Mouse (Mus musculus): Measurements from ENCODE around the gene Shank2. TPM values are rescaled to one million over a fixed set of nuclear protein-coding genes. Genes with fewer than 3 reads are reported as not detected.

Gene Shank2
- total RNA-seq, 2 experiments from 2014 or later: 0.11 to 0.12 TPM

GRCm38 (mm10) chr7:144029246-144029645 is 27.5 kb downstream of the Shank2 start:
- no peak for DNase-seq (ENCODE audit: low spot score)

GRCm38 (mm10) chr7:144030796-144031195 is 29.1 kb downstream of the Shank2 start:
- no peak for DNase-seq (ENCODE audit: low spot score)

GRCm38 (mm10) chr7:144031611-144032010 is 29.9 kb downstream of the Shank2 start:
- no peak for DNase-seq (ENCODE audit: low spot score)

GRCm38 (mm10) chr7:144037541-144037940 is 35.8 kb downstream of the Shank2 start:
- DNase-seq (ENCODE audit: low spot score): no peak

GRCm38 (mm10) chr7:144037966-144038669 is 36.4 kb downstream of the Shank2 start:
- DNase-seq (ENCODE audit: low spot score): peak; percentile 3

GRCm38 (mm10) chr7:144038741-144039140 is 37.0 kb downstream of the Shank2 start:
- no peak for DNase-seq (ENCODE audit: low spot score)

GRCm38 (mm10) chr7:144040328-144040727 is 38.6 kb downstream of the Shank2 start:
- no peak for DNase-seq (ENCODE audit: low spot score)

- no peak for DNase-seq (ENCODE audit: low spot score)
These were observed 50.3 kb downstream of the Shank2 start for GRCm38 (mm10) chr7:144052076-144052475.

DNA sequence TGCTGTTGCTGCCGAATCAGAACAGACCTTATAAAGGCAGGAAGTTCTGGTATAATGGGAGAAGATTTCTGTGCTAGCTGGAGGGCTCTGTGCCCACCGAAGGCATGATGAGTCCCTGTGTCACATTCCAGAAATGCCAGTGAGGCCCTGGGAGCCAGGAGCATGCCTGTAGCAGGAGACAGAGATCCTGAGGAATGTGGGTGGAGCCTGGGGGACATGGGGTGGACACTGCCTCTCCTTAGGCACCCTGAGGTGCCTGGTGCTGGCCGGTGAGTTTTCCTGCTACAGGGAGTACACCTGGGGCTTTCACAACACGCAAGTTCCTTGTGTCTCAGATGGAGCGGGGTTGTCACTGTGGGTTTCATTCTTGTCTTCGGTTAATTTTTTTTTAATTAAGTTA is 53.5 kb downstream of the Shank2 start:
- no peak for DNase-seq (ENCODE audit: low spot score)

DNA sequence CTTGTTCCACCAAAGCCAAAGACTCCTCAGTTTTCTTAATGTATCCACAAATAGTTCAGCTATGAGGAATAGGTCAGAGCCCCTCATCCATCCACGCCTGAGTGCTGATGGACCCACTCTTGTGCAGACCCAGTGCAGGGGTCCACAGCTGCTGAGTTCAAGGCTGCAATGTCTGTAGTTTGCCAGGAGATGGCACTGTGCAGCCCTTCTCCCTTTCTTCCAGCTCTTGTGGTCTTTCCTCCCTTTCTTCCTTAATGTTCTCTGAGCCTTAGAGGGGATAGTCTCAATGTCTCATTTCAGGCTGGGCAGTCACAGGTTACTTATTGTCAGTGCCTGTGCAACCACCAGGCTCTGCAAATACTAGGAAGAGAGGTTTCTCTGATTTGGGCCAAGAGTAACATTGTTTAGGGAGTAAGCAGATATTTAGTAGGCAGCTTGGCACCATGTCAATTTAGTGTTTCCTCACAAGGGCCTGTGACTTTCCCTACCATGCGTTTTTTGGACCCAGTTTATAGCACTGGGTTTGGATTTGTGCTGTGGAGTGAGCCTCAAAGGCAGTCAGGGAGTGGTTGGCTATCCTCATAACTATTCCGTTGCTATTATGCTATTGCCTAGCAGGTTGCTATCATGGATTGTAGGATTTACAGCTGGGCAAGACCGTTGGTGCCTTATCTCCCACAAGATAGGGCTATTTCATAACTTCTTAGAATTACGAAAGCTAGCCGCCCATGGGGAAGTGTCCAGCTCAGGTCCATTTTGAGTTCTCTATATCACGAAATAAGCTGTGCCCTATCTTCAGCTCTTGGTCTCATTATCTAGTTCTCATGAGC is 54.2 kb downstream of the Shank2 start:
- DNase-seq (ENCODE audit: low spot score): no peak

DNA sequence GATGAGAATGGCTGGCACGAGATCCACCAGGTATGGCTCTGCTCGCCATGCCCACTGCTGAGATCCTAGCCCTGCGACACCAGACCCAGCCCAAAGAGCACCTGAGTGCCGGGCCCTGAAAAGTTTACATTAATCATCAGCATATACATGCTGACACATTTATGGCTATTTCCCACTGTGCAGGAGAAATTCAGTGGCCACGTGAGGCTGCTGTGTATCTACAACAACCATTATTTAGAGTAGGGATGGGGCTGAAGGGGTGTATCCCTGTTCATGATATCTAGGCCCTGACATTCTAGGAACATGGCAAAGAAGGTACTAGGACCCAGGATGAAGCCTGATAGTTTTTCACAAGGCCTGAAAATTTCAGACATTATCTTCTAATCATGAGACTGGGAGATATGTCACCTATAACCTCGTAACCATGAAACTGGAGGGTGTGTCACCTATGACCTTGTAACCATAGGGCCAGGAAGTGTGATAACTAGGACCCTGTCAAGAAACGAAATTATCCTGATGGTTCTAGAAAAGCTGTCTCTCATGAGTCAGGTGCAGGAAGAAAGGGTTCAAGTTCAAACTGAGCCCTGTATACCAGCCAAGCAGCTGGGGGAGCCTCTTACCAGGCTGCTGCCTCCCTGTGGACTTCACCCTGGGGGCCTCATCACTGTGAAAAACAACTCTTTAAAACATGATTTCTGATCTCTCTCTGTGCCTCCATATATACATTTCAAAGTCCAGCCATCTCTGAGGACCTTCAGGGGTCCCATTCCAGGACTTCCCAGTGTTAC is 68.6 kb downstream of the Shank2 start:
- DNase-seq (ENCODE audit: low spot score): no peak

GRCm38 (mm10) chr7:144072219-144072618 is 70.5 kb downstream of the Shank2 start:
- DNase-seq (ENCODE audit: low spot score): no peak

DNA sequence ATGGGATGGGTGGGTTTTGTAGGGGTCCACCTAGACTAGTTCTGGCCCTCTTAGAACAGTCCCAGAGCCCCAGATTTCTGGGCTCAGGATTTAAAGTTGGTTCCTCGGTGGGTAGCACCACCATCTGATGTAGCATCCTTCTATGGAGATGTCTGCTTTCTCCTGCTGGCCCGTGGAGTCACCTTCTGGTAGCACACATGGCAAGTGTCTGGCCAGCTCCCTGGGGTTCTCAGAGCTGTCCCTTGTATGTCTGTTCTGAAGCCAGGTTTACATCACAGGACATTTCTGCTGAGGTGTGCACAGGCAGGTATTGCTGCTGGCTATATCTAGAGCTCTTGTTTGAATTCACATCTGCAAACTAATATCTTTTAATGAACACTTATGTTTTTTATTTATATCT is 71.1 kb downstream of the Shank2 start:
- no peak for DNase-seq (ENCODE audit: low spot score)

GRCm38 (mm10) chr7:144074718-144075117 is 73.0 kb downstream of the Shank2 start:
- peak; percentile 22 for DNase-seq (ENCODE audit: low spot score)

- DNase-seq (ENCODE audit: low spot score): no peak
These were observed 76.9 kb downstream of the Shank2 start for GRCm38 (mm10) chr7:144078661-144079060.

GRCm38 (mm10) chr7:144079861-144080260 is 78.1 kb downstream of the Shank2 start:
- no peak for DNase-seq (ENCODE audit: low spot score)

GRCm38 (mm10) chr7:144081448-144081847 is 79.7 kb downstream of the Shank2 start:
- no peak for DNase-seq (ENCODE audit: low spot score)

DNA sequence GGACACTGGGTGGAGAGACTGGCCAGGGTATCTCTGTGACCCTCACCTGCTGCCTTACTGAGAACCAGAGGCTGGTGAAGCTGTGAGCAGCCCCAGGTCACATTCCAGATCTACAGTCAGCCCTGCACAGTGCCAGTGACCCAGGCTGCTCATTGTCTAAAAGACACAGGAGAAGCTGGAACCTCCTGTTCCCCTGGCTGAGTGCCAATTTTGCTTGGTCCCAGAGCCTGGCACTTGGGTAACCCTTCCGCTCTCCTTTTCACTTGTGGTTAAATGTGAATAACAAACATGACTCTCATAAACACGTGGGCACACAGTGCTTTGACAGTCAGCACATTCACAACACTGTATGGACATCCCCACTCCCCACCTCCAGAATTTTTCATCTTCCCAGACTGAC is 80.2 kb downstream of the Shank2 start:
- DNase-seq (ENCODE audit: low spot score): no peak

DNA sequence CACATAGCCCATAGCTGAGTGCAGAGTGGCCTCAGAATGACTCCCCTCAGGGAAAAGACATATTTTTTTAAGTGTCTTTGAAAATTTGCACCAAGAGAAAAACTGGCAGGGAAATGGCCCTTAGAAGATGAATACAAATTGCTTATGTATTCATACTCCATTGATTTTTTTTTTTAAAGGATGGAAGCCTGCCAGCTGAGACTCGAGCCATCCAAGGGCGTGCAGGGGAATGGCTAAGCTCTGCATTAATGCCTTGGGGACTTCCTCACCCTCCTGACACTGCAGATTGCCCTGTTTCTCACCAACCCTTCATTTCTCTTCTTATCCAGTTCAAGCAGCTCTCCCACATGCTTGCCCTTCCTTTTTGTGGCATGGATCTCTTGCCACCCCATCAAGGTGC is 85.5 kb downstream of the Shank2 start:
- no peak for DNase-seq (ENCODE audit: low spot score)

DNA sequence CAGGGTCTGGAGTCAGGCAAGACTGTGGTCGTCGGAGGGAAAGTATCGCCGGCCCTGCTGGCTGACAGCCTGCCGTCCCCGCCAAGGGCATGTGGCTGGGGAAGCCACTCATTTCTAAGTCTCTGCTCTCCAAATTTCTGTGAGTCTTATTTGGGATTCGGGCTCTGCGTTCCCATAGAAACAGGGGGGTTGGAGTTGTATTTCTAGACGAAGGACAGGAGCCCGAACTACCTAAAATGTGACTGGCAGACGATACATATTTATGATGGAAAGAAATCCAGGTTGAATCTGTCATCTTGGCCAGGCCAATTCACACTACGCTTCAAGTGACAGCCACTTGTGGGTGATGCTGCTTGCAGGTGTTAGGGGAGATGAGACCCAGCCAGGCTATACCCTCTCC is 92.4 kb downstream of the Shank2 start:
- no peak for DNase-seq (ENCODE audit: low spot score)

- DNase-seq (ENCODE audit: low spot score): no peak
These were observed 95.6 kb downstream of the Shank2 start for GRCm38 (mm10) chr7:144097314-144097713.
